10 mouse cellular contexts compared by ENCODE assay signal in genomic region chr10:78540943-78541342, GRCm38 (mm10). TPM values are rescaled to one million over a fixed set of nuclear protein-coding genes. Genes with fewer than 3 reads are reported as not detected.
DNase-seq lines count a peak whose midpoint lies in the region; ATAC-seq and TF ChIP-seq lines count a peak whose summit lies in the region.
"Had no signal": no experiment of that assay in that cellular context is flagged by ENCODE, and none has a peak within 500 bp of the region (broad histone marks: within the 10 kb centered on the region; RNA-seq: fewer than 3 reads in every experiment).

No protein-coding gene starts in this region.

- H3K36me3 ChIP-seq in forebrain, postnatal 0 days (ENCODE audit: insufficient read depth) = no peaks in the 10 kb centered on the region
- H3K36me3 ChIP-seq in forebrain, embryonic 16.5 days (ENCODE audit: control insufficient read depth, insufficient read depth) = no peaks in the 10 kb centered on the region
- no peaks in the 10 kb centered on the region for H3K36me3 ChIP-seq in testis, adult 2 months (ENCODE audit: control insufficient read depth, insufficient read depth, low read length)
- H3K36me3 ChIP-seq in hindbrain, embryonic 10.5 days = no peaks in the 10 kb centered on the region
- H3K36me3 ChIP-seq: stomach, embryonic 15.5 days had no signal

- H3K27me3 ChIP-seq in forebrain, postnatal 0 days (ENCODE audit: insufficient read depth, low read length) = no peaks in the 10 kb centered on the region
- no peaks in the 10 kb centered on the region for H3K27me3 ChIP-seq in forebrain, embryonic 16.5 days (replicated peaks; ENCODE audit: control insufficient read depth, insufficient read depth, low read length)
- H3K27me3 ChIP-seq in testis, adult 2 months (ENCODE audit: control insufficient read depth, insufficient read depth, low read length) = no peaks in the 10 kb centered on the region
- no peaks in the 10 kb centered on the region for H3K27me3 ChIP-seq in hindbrain, embryonic 10.5 days (ENCODE audit: insufficient read depth, poor library complexity, severe bottlenecking)
- H3K27me3 ChIP-seq: stomach, embryonic 15.5 days had no signal

- H3K9me3 ChIP-seq in forebrain, postnatal 0 days (ENCODE audit: low read length) = no peaks in the 10 kb centered on the region
- no peaks in the 10 kb centered on the region for H3K9me3 ChIP-seq in forebrain, embryonic 16.5 days (ENCODE audit: control insufficient read depth, low read length)
- no peaks in the 10 kb centered on the region for H3K9me3 ChIP-seq in hindbrain, embryonic 10.5 days
- H3K9me3 ChIP-seq: stomach, embryonic 15.5 days had no signal

- TF ChIP-seq CTCF in forebrain, postnatal 0 days (IDR thresholded peaks at IDR 0.05; ENCODE audit: low read depth) = peak; percentile 26; the same call in 1 of the 2 replicates
- TF ChIP-seq CTCF in testis, adult 2 months (IDR thresholded peaks at IDR 0.05; ENCODE audit: control insufficient read depth, insufficient read depth, insufficient replicate concordance, low read depth, low read length) = 0 out of 2 replicates have a peak, but pooled peaks have one; percentile 13

- no peak for TF ChIP-seq POLR2A in testis, adult 2 months (IDR thresholded peaks at IDR 0.05; ENCODE audit: control insufficient read depth, low read depth, low read length)

- no peak for DNase-seq in forebrain, postnatal 0 days
- no peak for DNase-seq in testis, postnatal 14 days (ENCODE audit: low spot score)
- DNase-seq in embryo, embryonic 11 days = peak; percentile 19
- DNase-seq in layer of hippocampus, postnatal 10 days (ENCODE audit: low spot score in 2 of 2) = peak; percentile 17 to 24
- peak; percentile 47 to 51 for DNase-seq in thymus, postnatal 36 days
- no peak for DNase-seq in hindbrain, embryonic 10.5 days (ENCODE audit: low spot score)

- no peak overlapping the region for H3K4me2 ChIP-seq in forebrain, postnatal 0 days (ENCODE audit: low read depth)
- no peak overlapping the region for H3K4me2 ChIP-seq in forebrain, embryonic 16.5 days (ENCODE audit: low read length)
- H3K4me2 ChIP-seq: stomach, embryonic 15.5 days had no signal

- WGBS in forebrain, postnatal 0 days = 68% methylated on average over 2 of the region's 2 CpGs
- WGBS in forebrain, embryonic 16.5 days = 60% methylated on average over 2 of the region's 2 CpGs
- WGBS in hindbrain, embryonic 10.5 days = 66% methylated on average over 2 of the region's 2 CpGs

- H3K27ac ChIP-seq in forebrain, postnatal 0 days (ENCODE audit: low read depth, low read length) = no peak overlapping the region
- no peak overlapping the region for H3K27ac ChIP-seq in forebrain, embryonic 16.5 days (ENCODE audit: low read length)
- H3K27ac ChIP-seq in testis, adult 2 months (ENCODE audit: control insufficient read depth, insufficient read depth, low read depth, low read length) = no peak overlapping the region
- no peak overlapping the region for H3K27ac ChIP-seq in hindbrain, embryonic 10.5 days
- H3K27ac ChIP-seq: stomach, embryonic 15.5 days had no signal

- ATAC-seq in forebrain, postnatal 0 days = no peak
- no peak for ATAC-seq in forebrain, embryonic 16.5 days

- no peak overlapping the region for H3K4me3 ChIP-seq in forebrain, postnatal 0 days (ENCODE audit: low read depth, low read length)
- no peak overlapping the region for H3K4me3 ChIP-seq in forebrain, embryonic 16.5 days (replicated peaks; ENCODE audit: low read length)
- no peak overlapping the region for H3K4me3 ChIP-seq in testis, adult 2 months (ENCODE audit: control insufficient read depth, low read depth, low read length)
- H3K4me3 ChIP-seq in hindbrain, embryonic 10.5 days = no peak overlapping the region
- H3K4me3 ChIP-seq: stomach, embryonic 15.5 days had no signal

- no peaks in the 10 kb centered on the region for H3K4me1 ChIP-seq in forebrain, postnatal 0 days (ENCODE audit: insufficient read depth)
- H3K4me1 ChIP-seq in forebrain, embryonic 16.5 days (replicated peaks; ENCODE audit: control insufficient read depth, insufficient read depth, low read length) = no peaks in the 10 kb centered on the region
- no peaks in the 10 kb centered on the region for H3K4me1 ChIP-seq in testis, adult 2 months (ENCODE audit: control insufficient read depth, insufficient read depth, low read length)
- no peaks in the 10 kb centered on the region for H3K4me1 ChIP-seq in hindbrain, embryonic 10.5 days (replicated peaks)
- H3K4me1 ChIP-seq: stomach, embryonic 15.5 days had no signal

- no peak overlapping the region for H3K9ac ChIP-seq in forebrain, postnatal 0 days
- no peak overlapping the region for H3K9ac ChIP-seq in forebrain, embryonic 16.5 days (replicated peaks; ENCODE audit: low read depth, low read length)
- H3K9ac ChIP-seq: stomach, embryonic 15.5 days had no signal

RNA-seq across cellular contexts. Expression of gene Olfr1358, which starts 23.7 kb away (rescaled TPM):
- 0.71 TPM in 1 of 2 replicates, not detected in the other for total RNA-seq in forebrain, postnatal 0 days (2014; rRNA removed)
- not detected in 2 replicates for polyA plus RNA-seq in forebrain, postnatal 0 days (2015; fragmentation: Nextera tagmentation; extraction: Ambion mirVana)
- not detected in 2 replicates for polyA plus RNA-seq in forebrain, embryonic 16.5 days (2015; fragmentation: Nextera tagmentation; extraction: Ambion mirVana)
- 0.54 and 0.67 TPM in 2 replicates for polyA plus RNA-seq in testis, adult 2 months (2012; rRNA removed)
- total RNA-seq in layer of hippocampus, postnatal 10 days (2021) = not detected
- polyA plus RNA-seq in hindbrain, embryonic 10.5 days (2016; fragmentation: Nextera tagmentation; extraction: Ambion mirVana) = not detected in 2 replicates
- polyA plus RNA-seq: heart, embryonic 14.5 days; stomach, embryonic 15.5 days had no signal

RNA-seq across cellular contexts. Expression of gene Ilvbl, which starts 33.2 kb away (rescaled TPM):
- 37.0 and 57.4 TPM in 2 replicates for total RNA-seq in forebrain, postnatal 0 days (2014; rRNA removed)
- 46.5 and 58.8 TPM in 2 replicates for polyA plus RNA-seq in forebrain, postnatal 0 days (2015; fragmentation: Nextera tagmentation; extraction: Ambion mirVana)
- polyA plus RNA-seq in forebrain, embryonic 16.5 days (2015; fragmentation: Nextera tagmentation; extraction: Ambion mirVana) = 38.5 and 48.3 TPM in 2 replicates
- polyA plus RNA-seq in testis, adult 2 months (2012; rRNA removed) = 11.1 and 12.0 TPM in 2 replicates
- total RNA-seq in layer of hippocampus, postnatal 10 days (2021) = 10 to 100 TPM; 19.7 to 21.6 TPM
- 35.5 and 48.0 TPM in 2 replicates for polyA plus RNA-seq in hindbrain, embryonic 10.5 days (2016; fragmentation: Nextera tagmentation; extraction: Ambion mirVana)

RNA-seq across cellular contexts. Expression of gene Syde1, which starts 50.8 kb away (rescaled TPM):
- 5.5 and 9.0 TPM in 2 replicates for total RNA-seq in forebrain, postnatal 0 days (2014; rRNA removed)
- 2.7 and 2.8 TPM in 2 replicates for polyA plus RNA-seq in forebrain, postnatal 0 days (2015; fragmentation: Nextera tagmentation; extraction: Ambion mirVana)
- 3.9 TPM in 2 replicates for polyA plus RNA-seq in forebrain, embryonic 16.5 days (2015; fragmentation: Nextera tagmentation; extraction: Ambion mirVana)
- 1.4 and 1.6 TPM in 2 replicates for polyA plus RNA-seq in testis, adult 2 months (2012; rRNA removed)
- 1 to 10 TPM; 4.8 to 6.2 TPM for total RNA-seq in layer of hippocampus, postnatal 10 days (2021)
- 12.2 TPM in 2 replicates for polyA plus RNA-seq in hindbrain, embryonic 10.5 days (2016; fragmentation: Nextera tagmentation; extraction: Ambion mirVana)

Comparison
In these comparisons a context has a peak if more than half of its experiments do, and no peak if none do; other contexts are left out.
1. DNase-seq: peak in embryo, embryonic 11 days (single experiment), layer of hippocampus, postnatal 10 days (2 of 2) and thymus, postnatal 36 days (2 of 2); none in forebrain, postnatal 0 days (single experiment), testis, postnatal 14 days (single experiment) and hindbrain, embryonic 10.5 days (single experiment).